Mouse (Mus musculus) embryonic facial prominence, embryonic 12.5 days (tissue): ENCODE results near the gene Irak3. TPM values are rescaled to one million over a fixed set of nuclear protein-coding genes. Genes with fewer than 3 reads are reported as not detected.

Experiments
- ATAC-seq: fragments of 200-750 bp; cut with Nextera tagmentation; 2 replicates; pipeline ENCODE4 v1.8.0; 2017; ENCODE audit not compliant: insufficient number of reproducible peaks, insufficient read depth, low FRiP score, low TSS enrichment
- H3K27ac ChIP-seq: fragments of 300-500 bp; sonication (generic); 2 replicates; pipeline ENCODE4 v1.5.1; 2016; ENCODE audit warnings: mild to moderate bottlenecking
- H3K27me3 ChIP-seq: fragments of 300-500 bp; sonication (generic); 2 replicates; pipeline ENCODE4 v1.6.1; 2016; ENCODE audit warnings: mild to moderate bottlenecking, moderate library complexity
- H3K36me3 ChIP-seq: fragments of 300-500 bp; sonication (generic); 2 replicates; pipeline ENCODE4 v1.6.1; 2016; ENCODE audit warnings: mild to moderate bottlenecking
- H3K4me1 ChIP-seq: fragments of 300-500 bp; sonication (generic); 2 replicates; pipeline ENCODE4 v1.6.1; 2016
- H3K4me2 ChIP-seq: fragments of 300-500 bp; sonication (generic); replicated peaks from 2 replicates; pipeline ENCODE4 v1.6.1; 2016; ENCODE audit warnings: mild to moderate bottlenecking, moderate library complexity
- H3K4me3 ChIP-seq: fragments of 300-500 bp; sonication (generic); 2 replicates; pipeline ENCODE4 v1.5.1; 2016; ENCODE audit warnings: mild to moderate bottlenecking
- H3K9ac ChIP-seq: fragments of 300-500 bp; sonication (generic); 2 replicates; pipeline ENCODE4 v1.6.1; 2016; ENCODE audit warnings: mild to moderate bottlenecking, moderate library complexity
- H3K9me3 ChIP-seq: fragments of 300-500 bp; sonication (generic); 2 replicates; pipeline ENCODE4 v1.6.1; 2016; ENCODE audit warnings: mild to moderate bottlenecking, moderate library complexity
- WGBS: fragments of 180-500 bp; shearing (Covaris S2); methylation state at CpG from one replicate; pipeline ENCODE4 v1.1.7; 2016; 5-methylcytosine and 5-hydroxymethylcytosine counted together
- polyA plus RNA-seq: library from polyadenylated mRNA; unstranded; fragments of >200 nt; fragmentation: Nextera tagmentation; extraction: Ambion mirVana; gene quantifications from 2 replicates; pipeline ENCODE4 v1.2.1, GENCODE M21; 2016

The Irak3 gene
- polyA plus RNA-seq, 1 experiment from 2014 or later: 2.3 TPM

- no peak for ATAC-seq
- no peak overlapping the region for H3K4me3 ChIP-seq
- H3K27me3 ChIP-seq: peaks cover 9% of the 10 kb centered on the region; the same call in 1 of the 2 replicates
- WGBS: 71% methylated on average over 16 of the region's 16 CpGs
- no peaks in the 10 kb centered on the region for H3K36me3 ChIP-seq
- no peak overlapping the region for H3K9ac ChIP-seq
- no peaks in the 10 kb centered on the region for H3K9me3 ChIP-seq
- no peaks in the 10 kb centered on the region for H3K4me1 ChIP-seq
- no peak overlapping the region for H3K4me2 ChIP-seq
- H3K27ac ChIP-seq: no peak overlapping the region
These were observed 729 bp upstream of the Irak3 start for GRCm38 (mm10) chr10:120202467-120203250.

GRCm38 (mm10) chr10:120201131-120201921, 604 bp downstream of the Irak3 start, which contains the start of gene Tmbim4:
Gene Tmbim4 (plus strand): TSS chr10:120201590.
- WGBS: 2% methylated on average over 65 of the region's 65 CpGs
- H3K27ac ChIP-seq: no peak within 1 kb of the TSS
- H3K9ac ChIP-seq: peak within 1 kb of the TSS; percentile 64
- H3K4me3 ChIP-seq: peak within 1 kb of the TSS; percentile 51
- no peaks in the 10 kb centered on the region for H3K36me3 ChIP-seq
- no peaks in the 10 kb centered on the region for H3K9me3 ChIP-seq
- H3K4me2 ChIP-seq: peak within 1 kb of the TSS; percentile 90
- ATAC-seq: peak; percentile 60; the same call in 1 of the 2 replicates
- H3K27me3 ChIP-seq: peaks cover 9% of the 10 kb centered on the region; the same call in 1 of the 2 replicates
- no peaks in the 10 kb centered on the region for H3K4me1 ChIP-seq

GRCm38 (mm10) chr10:120197061-120197835, 4.7 kb downstream of the Irak3 start:
- WGBS: 77% methylated on average over 14 of the region's 14 CpGs
- H3K27me3 ChIP-seq: peaks cover 9% of the 10 kb centered on the region; the same call in 1 of the 2 replicates
- no peaks in the 10 kb centered on the region for H3K9me3 ChIP-seq
- H3K27ac ChIP-seq: no peak overlapping the region
- no peak for ATAC-seq
- no peak overlapping the region for H3K9ac ChIP-seq
- no peaks in the 10 kb centered on the region for H3K4me1 ChIP-seq
- H3K4me3 ChIP-seq: no peak overlapping the region
- no peaks in the 10 kb centered on the region for H3K36me3 ChIP-seq
- H3K4me2 ChIP-seq: no peak overlapping the region

GRCm38 (mm10) chr10:120193255-120193654, 8.7 kb downstream of the Irak3 start:
- Histone ChIP-seq H3K36me3 (no peaks in the 10 kb centered on the region), H3K9ac (no peak overlapping the region), H3K4me1 (no peaks in the 10 kb centered on the region), H3K27ac (no peak overlapping the region), H3K27me3 (no peaks in the 10 kb centered on the region), H3K4me2 (no peak overlapping the region), H3K4me3 (no peak overlapping the region), H3K9me3 (no peaks in the 10 kb centered on the region)
- 94% methylated on average over 8 of the region's 8 CpGs for WGBS
- ATAC-seq: no peak

GRCm38 (mm10) chr10:120192278-120192677, 9.7 kb downstream of the Irak3 start:
- Histone ChIP-seq H3K27ac (no peak overlapping the region), H3K9ac (no peak overlapping the region), H3K27me3 (no peaks in the 10 kb centered on the region), H3K9me3 (no peaks in the 10 kb centered on the region), H3K4me3 (no peak overlapping the region), H3K36me3 (no peaks in the 10 kb centered on the region), H3K4me2 (no peak overlapping the region), H3K4me1 (no peaks in the 10 kb centered on the region)
- 85% methylated on average over 4 of the region's 4 CpGs for WGBS
- ATAC-seq: no peak

GRCm38 (mm10) chr10:120191165-120191564, 10.8 kb downstream of the Irak3 start:
- Histone ChIP-seq H3K36me3 (no peaks in the 10 kb centered on the region), H3K27me3 (no peaks in the 10 kb centered on the region), H3K9me3 (0 out of 2 replicates have a peak, but pooled peaks cover 3% of the 10 kb centered on the region), H3K4me1 (no peaks in the 10 kb centered on the region), H3K4me2 (no peak overlapping the region), H3K4me3 (no peak overlapping the region), H3K27ac (no peak overlapping the region), H3K9ac (no peak overlapping the region)
- ATAC-seq: no peak
- 84% methylated on average over 6 of the region's 6 CpGs for WGBS

- H3K27me3 ChIP-seq: no peaks in the 10 kb centered on the region
- no peak overlapping the region for H3K27ac ChIP-seq
- no peaks in the 10 kb centered on the region for H3K36me3 ChIP-seq
- no peak overlapping the region for H3K4me2 ChIP-seq
- no peaks in the 10 kb centered on the region for H3K4me1 ChIP-seq
- ATAC-seq: no peak
- no peak overlapping the region for H3K4me3 ChIP-seq
- no peak overlapping the region for H3K9ac ChIP-seq
- WGBS: 25% methylated on average over 6 of the region's 6 CpGs
- H3K9me3 ChIP-seq: 0 out of 2 replicates have a peak, but pooled peaks cover 3% of the 10 kb centered on the region
These were observed 12.1 kb downstream of the Irak3 start for GRCm38 (mm10) chr10:120189782-120190181.

GRCm38 (mm10) chr10:120189276-120189675, 12.7 kb downstream of the Irak3 start:
- ATAC-seq: no peak
- H3K4me2 ChIP-seq: no peak overlapping the region

GRCm38 (mm10) chr10:120188513-120188912, 13.4 kb downstream of the Irak3 start:
- Histone ChIP-seq H3K4me3 (no peak overlapping the region), H3K27ac (no peak overlapping the region), H3K9me3 (0 out of 2 replicates have a peak, but pooled peaks cover 3% of the 10 kb centered on the region), H3K27me3 (no peaks in the 10 kb centered on the region), H3K4me2 (no peak overlapping the region), H3K36me3 (no peaks in the 10 kb centered on the region), H3K9ac (no peak overlapping the region), H3K4me1 (no peaks in the 10 kb centered on the region)
- whole genome bisulfite sequencing: 80% methylated on average over 2 of the region's 2 CpGs
- ATAC-seq: no peak

More at GRCm38 (mm10) chr10:120189276-120189675, 12.7 kb downstream of the Irak3 start:
- Histone ChIP-seq H3K36me3 (no peaks in the 10 kb centered on the region), H3K4me1 (no peaks in the 10 kb centered on the region), H3K9ac (no peak overlapping the region), H3K27me3 (no peaks in the 10 kb centered on the region), H3K27ac (no peak overlapping the region), H3K9me3 (0 out of 2 replicates have a peak, but pooled peaks cover 3% of the 10 kb centered on the region), H3K4me3 (no peak overlapping the region)
- WGBS: 65% methylated on average over 11 of the region's 11 CpGs

- Histone ChIP-seq H3K9ac (no peak overlapping the region), H3K4me1 (no peaks in the 10 kb centered on the region), H3K27ac (no peak overlapping the region), H3K9me3 (0 out of 2 replicates have a peak, but pooled peaks cover 3% of the 10 kb centered on the region), H3K36me3 (no peaks in the 10 kb centered on the region), H3K27me3 (no peaks in the 10 kb centered on the region), H3K4me3 (no peak overlapping the region), H3K4me2 (no peak overlapping the region)
- no peak for ATAC-seq
- 81% methylated on average over 2 of the region's 2 CpGs for WGBS
These were observed 18.6 kb downstream of the Irak3 start for GRCm38 (mm10) chr10:120183342-120183741.

- no peaks in the 10 kb centered on the region for H3K36me3 ChIP-seq
- H3K27me3 ChIP-seq: no peaks in the 10 kb centered on the region
- H3K4me1 ChIP-seq: no peaks in the 10 kb centered on the region
- no peak overlapping the region for H3K27ac ChIP-seq
- H3K4me3 ChIP-seq: no peak overlapping the region
- H3K9me3 ChIP-seq: 0 out of 2 replicates have a peak, but pooled peaks cover 3% of the 10 kb centered on the region
- WGBS: 91% methylated on average over 1 of the region's 1 CpGs
- no peak overlapping the region for H3K4me2 ChIP-seq
- H3K9ac ChIP-seq: no peak overlapping the region
- no peak for ATAC-seq
These were observed 19.0 kb downstream of the Irak3 start for GRCm38 (mm10) chr10:120182887-120183286.
